Mouse (Mus musculus): ENCODE results near the gene Sgip1. TPM values are rescaled to one million over a fixed set of nuclear protein-coding genes. Genes with fewer than 3 reads are reported as not detected.

The Sgip1 gene
- total RNA-seq, 2 experiments from 2014 or later = 278 to 293 TPM

DNA sequence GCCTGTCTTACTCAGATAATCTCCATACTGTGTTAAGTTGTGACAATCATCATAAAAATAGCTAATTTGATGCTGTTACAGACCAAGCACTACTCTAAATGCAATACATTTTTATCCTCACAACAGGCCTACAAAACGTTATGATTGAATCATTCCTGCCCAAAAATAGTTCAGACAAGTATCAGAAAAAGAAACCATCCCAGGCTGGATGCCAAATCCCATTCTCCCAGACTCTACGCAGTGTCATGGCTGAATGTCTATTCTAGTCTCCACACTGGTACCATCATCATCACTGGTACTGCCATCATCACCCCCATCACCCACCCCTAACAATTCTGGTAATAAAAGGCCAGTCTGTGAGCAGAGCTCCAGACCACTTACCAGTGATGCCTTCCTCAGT lies 211.4 kb downstream of the Sgip1 start:
- H3K4me3 ChIP-seq = no peak overlapping the region
- no peak overlapping the region for H3K27ac ChIP-seq
- no peak for DNase-seq (ENCODE audit: low spot score in 2 of 2)
- TF ChIP-seq CTCF (conservative IDR thresholded peaks at IDR 0.05) = no peak

DNA sequence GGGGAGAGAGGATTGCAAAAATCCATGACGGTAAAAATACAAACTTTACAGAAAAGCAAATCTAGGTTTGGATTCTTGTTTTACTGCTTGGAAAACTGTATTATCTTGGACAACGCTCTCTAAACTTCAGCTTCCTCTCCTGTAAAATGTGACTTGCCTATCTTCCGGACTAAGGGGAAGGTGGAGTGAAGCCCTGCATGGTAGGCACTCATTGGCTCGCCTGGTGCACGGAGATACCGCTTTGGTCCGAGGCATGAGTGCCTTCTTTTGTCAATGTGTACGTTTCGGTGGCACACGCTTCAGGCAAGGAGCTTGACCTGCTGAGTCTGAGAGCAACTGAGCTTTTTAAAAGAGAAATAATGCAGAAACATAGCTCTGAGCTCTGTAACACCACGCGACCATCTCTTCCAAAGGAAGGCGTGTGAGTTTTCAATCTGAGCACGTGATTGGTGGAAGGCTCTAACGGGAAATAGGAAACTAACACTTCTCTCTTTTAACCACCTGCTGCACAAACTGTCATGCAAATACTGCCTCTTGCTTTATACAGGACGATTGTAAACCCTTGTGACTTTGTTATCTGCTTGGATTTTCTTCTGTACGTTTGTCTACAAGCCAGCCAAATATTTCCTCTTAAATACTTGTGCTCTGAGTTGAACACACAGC lies 214.3 kb downstream of the Sgip1 start:
- H3K4me3 ChIP-seq = no peak overlapping the region
- no peak for DNase-seq (ENCODE audit: low spot score in 2 of 2)

DNA sequence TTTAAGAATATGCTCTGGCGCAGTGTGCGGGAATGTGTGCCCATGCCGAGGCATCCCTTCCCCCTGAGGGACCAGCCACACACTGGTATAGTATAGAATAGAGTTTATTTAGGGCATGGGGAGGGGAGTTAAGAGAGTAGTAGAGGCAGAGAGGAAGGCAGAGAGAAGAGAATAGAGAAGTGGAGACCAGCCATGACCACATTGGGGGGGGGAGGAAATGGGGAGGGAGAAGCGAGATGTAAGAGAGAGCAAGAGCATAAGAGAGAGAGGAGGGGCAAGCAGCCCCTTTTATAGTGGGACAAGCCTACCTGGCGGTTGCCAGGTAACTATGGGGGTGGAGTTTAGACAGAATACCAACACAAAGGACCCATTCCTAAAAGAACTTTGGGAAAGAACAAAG lies 218.3 kb downstream of the Sgip1 start:
- H3K27ac ChIP-seq = no peak overlapping the region
- H3K4me3 ChIP-seq = no peak overlapping the region
- no peak for DNase-seq (ENCODE audit: low spot score in 2 of 2)
- no peak for TF ChIP-seq CTCF (conservative IDR thresholded peaks at IDR 0.05)

More for the DNA sequence above, 214.3 kb downstream of the Sgip1 start:
- no peak for TF ChIP-seq CTCF (conservative IDR thresholded peaks at IDR 0.05)
- no peak overlapping the region for H3K27ac ChIP-seq

DNA sequence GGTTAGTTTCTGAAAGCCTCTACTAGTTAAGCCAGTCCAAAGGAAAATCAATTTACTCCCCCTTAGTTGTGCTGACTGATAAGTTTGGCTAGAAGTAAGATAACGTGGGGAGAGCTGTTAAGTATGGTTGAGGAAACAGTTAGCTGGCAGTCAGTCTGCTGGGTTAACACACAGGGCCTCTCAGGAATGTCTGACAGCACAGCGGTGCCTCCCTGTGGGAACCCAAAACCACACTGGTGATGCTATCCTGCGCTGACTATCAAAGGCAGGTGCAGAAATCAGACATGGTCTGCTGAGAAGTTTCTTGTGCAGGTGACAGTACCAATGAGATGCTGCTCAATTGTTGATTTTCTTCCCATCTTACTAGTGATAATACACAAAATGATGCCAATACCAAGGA lies 223.1 kb downstream of the Sgip1 start:
- DNase-seq (ENCODE audit: low spot score in 2 of 2) = no peak
- Histone ChIP-seq H3K4me3 (no peak overlapping the region), H3K27ac (no peak overlapping the region)
- no peak for TF ChIP-seq CTCF (conservative IDR thresholded peaks at IDR 0.05)

DNA sequence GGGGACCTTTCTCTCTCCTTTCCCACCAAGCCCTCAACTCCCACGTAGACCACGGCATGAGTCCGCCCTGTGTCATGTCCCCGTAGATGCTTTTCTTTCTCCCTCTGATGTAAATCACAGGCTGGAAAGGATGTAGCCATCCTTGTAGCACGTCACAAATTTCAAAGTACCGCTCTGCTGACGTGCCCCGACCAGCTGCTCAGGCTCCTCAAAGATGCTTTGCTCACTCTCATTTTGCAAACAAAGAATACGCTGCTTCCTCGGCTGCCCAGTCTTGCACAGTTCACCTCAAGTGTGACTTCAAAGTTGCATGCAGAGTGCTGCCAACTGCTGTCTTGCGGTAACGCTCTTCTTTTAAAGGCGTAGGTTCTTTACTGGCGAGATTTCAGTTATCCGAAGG lies 226.7 kb downstream of the Sgip1 start:
- H3K27ac ChIP-seq = no peak overlapping the region
- no peak for TF ChIP-seq CTCF (conservative IDR thresholded peaks at IDR 0.05)
- no peak overlapping the region for H3K4me3 ChIP-seq
- no peak for DNase-seq (ENCODE audit: low spot score in 2 of 2)

DNA sequence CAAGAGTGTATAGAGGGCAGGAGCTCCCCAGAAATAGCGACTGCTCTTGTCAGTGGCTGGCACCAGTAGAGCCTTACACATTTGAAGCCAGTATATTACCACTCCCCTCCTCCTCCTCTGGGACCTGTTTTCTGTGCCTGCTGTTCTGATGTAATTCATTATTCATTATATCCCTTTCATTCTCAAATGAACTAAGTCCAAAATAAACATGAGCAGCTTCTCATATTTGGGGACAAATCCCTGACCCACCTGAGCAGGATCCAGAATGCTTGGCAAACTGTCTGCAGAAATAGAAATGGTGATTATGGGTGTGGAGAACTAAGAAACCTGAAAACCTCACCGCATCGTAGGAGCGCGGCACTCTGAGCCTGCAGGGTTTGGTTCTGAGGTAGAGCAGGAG lies 228.5 kb downstream of the Sgip1 start:
- no peak for DNase-seq (ENCODE audit: low spot score in 2 of 2)
- Histone ChIP-seq H3K27ac (no peak overlapping the region), H3K4me3 (no peak overlapping the region)
- TF ChIP-seq CTCF (conservative IDR thresholded peaks at IDR 0.05) = no peak

DNA sequence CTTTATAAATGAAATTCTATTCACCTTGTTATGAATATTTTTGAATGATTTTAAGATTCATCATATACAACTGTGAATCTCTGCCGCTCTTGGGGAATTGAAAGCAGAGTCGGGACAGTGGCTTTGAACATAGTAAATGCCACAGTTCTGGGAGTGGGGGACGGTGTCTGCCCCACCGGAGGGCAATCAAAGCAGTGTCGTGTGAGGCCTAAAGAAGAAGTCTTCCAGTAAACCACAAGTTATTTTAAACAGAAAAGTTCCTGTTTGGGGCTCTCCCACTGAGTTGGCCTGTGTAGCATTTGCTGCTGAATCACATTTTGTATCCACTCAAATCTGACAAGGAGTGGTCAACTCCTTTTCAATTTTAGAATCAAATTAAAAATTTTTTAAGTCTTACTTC lies 230.1 kb downstream of the Sgip1 start:
- no peak for TF ChIP-seq CTCF (conservative IDR thresholded peaks at IDR 0.05)
- Histone ChIP-seq H3K27ac (no peak overlapping the region), H3K4me3 (no peak overlapping the region)
- DNase-seq (ENCODE audit: low spot score in 2 of 2) = no peak

DNA sequence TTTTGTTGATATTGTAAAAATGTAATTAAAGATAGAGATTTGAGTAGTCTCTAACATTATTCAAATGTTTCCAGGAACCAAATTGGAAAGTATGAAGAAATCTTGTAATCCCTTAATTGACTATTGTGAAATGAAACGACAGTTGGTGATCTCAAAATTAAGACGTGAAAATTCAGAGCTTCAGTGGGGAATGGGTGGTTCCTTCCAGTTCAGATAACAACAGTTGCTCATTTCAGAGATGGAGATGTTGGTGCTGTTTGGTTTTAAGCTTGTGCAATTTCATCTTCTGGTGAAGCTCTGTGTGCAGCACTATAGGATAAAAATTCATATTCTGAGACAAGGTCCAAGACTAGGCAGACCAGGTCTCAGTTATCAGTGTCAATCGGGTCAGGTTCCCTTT lies 231.0 kb downstream of the Sgip1 start:
- no peak for TF ChIP-seq CTCF (conservative IDR thresholded peaks at IDR 0.05)
- H3K27ac ChIP-seq = no peak overlapping the region
- H3K4me3 ChIP-seq = no peak overlapping the region
- no peak for DNase-seq (ENCODE audit: low spot score in 2 of 2)

DNA sequence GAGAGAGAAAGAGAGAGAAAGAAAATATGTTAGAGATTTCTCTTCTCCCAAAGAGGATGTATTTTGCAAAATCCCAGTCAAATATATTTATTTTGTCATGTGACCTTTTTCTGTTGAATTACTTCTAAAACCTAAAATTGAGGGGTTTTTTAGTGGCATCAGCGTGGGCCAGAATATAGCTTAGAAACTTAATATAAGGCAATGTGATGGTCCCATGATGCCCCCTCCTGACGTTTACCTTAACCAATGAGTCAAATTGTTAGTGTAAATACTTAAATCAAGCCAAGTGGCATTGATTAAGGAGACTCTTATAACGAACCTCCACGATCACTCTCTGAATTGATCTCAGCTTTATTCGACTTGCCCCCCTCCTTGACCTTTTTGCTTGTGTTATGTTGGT lies 233.1 kb downstream of the Sgip1 start:
- Histone ChIP-seq H3K27ac (no peak overlapping the region), H3K4me3 (no peak overlapping the region)
- TF ChIP-seq CTCF (conservative IDR thresholded peaks at IDR 0.05) = no peak
- no peak for DNase-seq (ENCODE audit: low spot score in 2 of 2)

DNA sequence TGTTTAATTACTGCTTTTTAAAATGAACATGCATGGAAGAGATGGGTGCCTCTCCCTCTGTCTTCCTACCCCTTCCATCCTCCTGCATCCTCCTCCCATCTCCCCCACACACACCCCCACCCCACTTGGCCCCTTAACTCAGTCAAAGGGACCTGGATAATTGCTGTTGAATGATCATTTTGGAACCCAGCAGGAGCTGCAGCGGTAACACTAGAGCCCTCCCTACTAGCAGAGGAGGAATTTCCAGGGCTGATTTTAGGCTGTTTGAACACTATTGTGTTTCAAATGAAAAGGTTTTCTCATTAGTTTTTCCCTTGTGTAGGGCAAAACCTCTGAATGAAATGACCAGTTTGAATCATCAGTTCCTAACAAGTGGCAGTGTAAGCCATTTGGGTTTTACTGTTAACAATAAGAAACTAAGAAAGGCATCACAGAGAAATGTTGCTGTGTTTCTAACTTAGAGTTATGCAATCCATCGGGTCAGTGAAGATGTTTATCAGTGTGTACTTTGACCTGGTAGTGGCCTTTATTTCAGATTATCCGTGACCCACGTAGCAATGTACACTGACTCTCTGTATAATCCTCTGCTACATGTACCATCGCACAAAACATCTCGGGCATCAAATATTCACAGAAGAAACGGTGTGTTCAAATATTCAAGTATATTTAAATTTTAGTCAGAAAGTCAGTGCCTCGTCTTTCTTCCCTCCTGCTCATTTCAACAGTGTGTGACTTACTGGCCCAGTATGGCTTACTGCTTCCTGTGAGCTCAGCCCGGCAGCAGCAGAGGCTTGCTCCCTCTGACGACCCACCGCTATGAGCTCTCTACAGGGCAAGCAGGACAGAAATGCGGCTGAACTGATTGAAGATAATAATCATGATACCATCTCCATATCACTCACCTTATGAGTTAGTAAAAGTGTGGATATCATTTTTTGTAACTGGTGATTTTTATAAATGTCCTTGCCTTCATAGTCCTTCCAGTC lies 235.5 kb downstream of the Sgip1 start:
- no peak for DNase-seq (ENCODE audit: low spot score in 2 of 2)
- Histone ChIP-seq H3K27ac (no peak overlapping the region), H3K4me3 (no peak overlapping the region)
- no peak for TF ChIP-seq CTCF (conservative IDR thresholded peaks at IDR 0.05)

DNA sequence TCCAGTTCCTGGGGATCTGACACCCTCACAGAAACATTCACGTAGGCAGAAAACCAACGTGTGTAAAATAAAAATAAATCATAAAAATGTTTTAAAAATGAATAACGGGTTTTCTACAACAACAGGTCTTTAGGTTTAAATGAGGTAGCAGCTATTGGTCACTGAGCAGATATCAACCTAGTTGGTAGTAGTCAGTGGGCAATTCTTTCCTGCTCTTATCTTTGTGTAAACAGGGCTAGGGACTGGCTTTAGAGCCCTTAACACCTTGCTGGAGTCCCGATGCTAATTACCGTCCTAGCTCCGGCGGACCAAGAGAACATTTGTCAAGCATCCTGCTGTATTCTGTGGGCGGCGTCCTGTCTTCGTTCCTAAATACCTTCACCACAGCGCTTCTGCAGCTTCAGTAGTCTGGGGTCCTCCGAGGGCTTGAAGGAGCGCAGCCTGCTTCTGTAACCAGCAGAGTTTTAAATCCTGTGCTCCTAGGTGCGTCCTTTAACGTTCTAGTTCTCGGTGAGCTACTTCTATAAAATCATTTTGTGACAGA lies 236.8 kb downstream of the Sgip1 start:
- no peak for DNase-seq (ENCODE audit: low spot score in 2 of 2)
- Histone ChIP-seq H3K27ac (no peak overlapping the region), H3K4me3 (peak overlapping the region; percentile 26)
- no peak for TF ChIP-seq CTCF (conservative IDR thresholded peaks at IDR 0.05)

DNA sequence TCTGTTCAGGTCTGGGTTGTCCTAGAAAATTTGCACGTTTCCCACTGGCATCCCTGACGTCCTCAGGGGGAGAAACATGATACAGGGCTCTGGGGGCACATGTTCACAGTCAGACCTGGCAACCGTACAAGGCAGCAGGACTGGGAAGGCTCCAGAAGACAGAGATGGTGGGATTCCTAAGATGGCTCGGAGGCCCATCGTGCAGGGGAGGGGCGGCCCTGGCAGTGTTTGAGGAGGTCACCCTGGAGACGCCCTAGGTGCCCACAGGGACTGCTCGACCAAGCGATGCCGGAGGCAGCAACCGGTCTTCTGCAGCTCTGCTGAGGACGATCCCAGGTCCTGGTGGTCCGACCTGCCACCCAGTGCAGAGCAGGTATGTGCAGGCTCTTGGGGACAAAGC lies 237.3 kb downstream of the Sgip1 start, which contains the start of gene Tctex1d1:
Gene Tctex1d1 (plus strand): TSS at position 167 of the 400 bp plus-strand sequence.
- TF ChIP-seq CTCF (conservative IDR thresholded peaks at IDR 0.05) = no peak
- Histone ChIP-seq H3K27ac (no peak within 1 kb of the TSS), H3K4me3 (peak within 1 kb of the TSS; percentile 26)
- DNase-seq (ENCODE audit: low spot score in 2 of 2) = no peak

DNA sequence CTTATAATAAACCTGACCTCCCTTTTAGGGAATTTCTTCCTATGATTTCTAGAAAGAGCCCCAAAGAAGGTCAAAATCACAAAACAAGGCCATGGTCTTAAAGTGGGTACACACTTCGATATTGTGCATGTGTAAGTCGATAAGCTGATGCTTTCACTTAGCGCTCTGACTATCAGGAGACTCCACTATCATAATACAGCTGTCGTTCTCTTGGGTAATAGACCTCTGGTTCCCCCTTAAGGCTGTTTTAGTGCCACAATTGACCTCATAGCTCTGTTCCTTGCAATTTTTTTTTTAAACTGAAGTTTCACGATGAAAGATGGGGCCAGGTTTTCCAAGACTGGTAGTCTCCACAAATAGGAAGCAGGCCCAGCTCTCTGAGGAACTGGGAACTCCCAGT lies 238.3 kb downstream of the Sgip1 start:
- no peak for DNase-seq (ENCODE audit: low spot score in 2 of 2)
- Histone ChIP-seq H3K27ac (no peak overlapping the region), H3K4me3 (no peak overlapping the region)
- TF ChIP-seq CTCF (conservative IDR thresholded peaks at IDR 0.05) = no peak

Measured in layer of hippocampus, adult 2 months (tissue).